In the genomic region with DNA sequence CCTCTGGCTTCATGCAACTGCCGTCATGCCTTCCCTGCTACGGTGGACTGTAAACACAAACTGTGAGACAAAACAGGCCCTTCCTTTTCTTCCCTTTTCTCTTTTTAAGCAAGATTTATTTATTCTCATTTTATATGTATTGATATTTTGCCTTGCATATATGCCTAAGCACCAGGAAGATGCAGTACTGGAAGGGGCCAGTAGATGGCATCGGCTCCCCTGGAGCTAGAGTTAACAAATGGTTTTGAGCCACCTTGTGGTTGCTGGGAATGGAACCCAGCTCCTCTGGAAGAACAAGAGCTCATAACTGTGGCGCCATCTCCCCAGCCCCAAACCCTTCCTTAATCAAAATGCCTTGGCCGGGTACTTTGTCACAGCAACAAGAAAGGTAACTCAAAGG, we compare ENCODE assay signal across 10 mouse cellular contexts. TPM values are rescaled to one million over a fixed set of nuclear protein-coding genes. Genes with fewer than 3 reads are reported as not detected.
A peak's percentile ranks its signal among the peaks of the same experiment; 100 is the strongest.
DNase-seq lines count a peak whose midpoint lies in the region; ATAC-seq and TF ChIP-seq lines count a peak whose summit lies in the region.
"Had no signal": no experiment of that assay in that cellular context is flagged by ENCODE, and none has a peak within 500 bp of the region (broad histone marks: within the 10 kb centered on the region; RNA-seq: fewer than 3 reads in every experiment).

No protein-coding gene starts in this region.

- TF ChIP-seq CTCF in lung, postnatal 0 days (IDR thresholded peaks at IDR 0.05), result peak; percentile 64

- no peak for ATAC-seq in CD4-positive, CD25-positive, alpha-beta regulatory T cell, adult 4 months
- no peak for ATAC-seq in liver, embryonic 12.5 days
- ATAC-seq in lung, postnatal 0 days, result no peak

- no peaks in the 10 kb centered on the region for H3K36me3 ChIP-seq in liver, embryonic 12.5 days
- H3K36me3 ChIP-seq in lung, postnatal 0 days (ENCODE audit: insufficient read depth, low read length), result no peaks in the 10 kb centered on the region
- H3K36me3 ChIP-seq: heart, embryonic 13.5 days had no signal

- DNase-seq in CD4-positive, CD25-positive, alpha-beta regulatory T cell, adult 2 months (ENCODE audit: low read depth, low spot score), result peak; percentile 60
- peak; percentile 47 for DNase-seq in liver
- peak; percentile 54 for DNase-seq in c-Kit-positive CD71-negative TER-119-negative erythroid progenitor cells, embryonic 14.5 days (ENCODE audit: low read depth)
- no peak for DNase-seq in lung, postnatal 0 days (ENCODE audit: low spot score)
- no peak for DNase-seq in ovary, postnatal 14 days (ENCODE audit: low spot score)
- no peak for DNase-seq in cerebellum, adult 11-12 months

- no peak overlapping the region for H3K4me2 ChIP-seq in liver, embryonic 12.5 days
- H3K4me2 ChIP-seq in lung, postnatal 0 days (replicated peaks; ENCODE audit: low read depth, low read length), result no peak overlapping the region
- H3K4me2 ChIP-seq: heart, embryonic 13.5 days had no signal

- no peaks in the 10 kb centered on the region for H3K27me3 ChIP-seq in liver, embryonic 12.5 days (replicated peaks)
- H3K27me3 ChIP-seq in lung, postnatal 0 days (replicated peaks; ENCODE audit: insufficient read depth, low read length), result no peaks in the 10 kb centered on the region
- H3K27me3 ChIP-seq: heart, embryonic 13.5 days had no signal

- no peaks in the 10 kb centered on the region for H3K4me1 ChIP-seq in liver, embryonic 12.5 days
- H3K4me1 ChIP-seq in lung, postnatal 0 days (ENCODE audit: insufficient read depth, low read depth, low read length), result peaks cover 3% of the 10 kb centered on the region; the same call in 1 of the 2 replicates

- TF ChIP-seq EP300 in lung, postnatal 0 days (IDR thresholded peaks at IDR 0.05), result no peak

- no peak overlapping the region for H3K27ac ChIP-seq in liver, embryonic 12.5 days
- no peak overlapping the region for H3K27ac ChIP-seq in lung, postnatal 0 days (ENCODE audit: low read length)
- H3K27ac ChIP-seq: heart, embryonic 13.5 days had no signal

- 67% methylated on average over 5 of the region's 5 CpGs for WGBS in liver, embryonic 12.5 days (ENCODE audit: insufficient replicate concordance)
- WGBS in lung, postnatal 0 days, result 67% methylated on average over 5 of the region's 5 CpGs

- H3K9me3 ChIP-seq in liver, embryonic 12.5 days (replicated peaks), result no peaks in the 10 kb centered on the region
- no peaks in the 10 kb centered on the region for H3K9me3 ChIP-seq in lung, postnatal 0 days (ENCODE audit: low read length)
- H3K9me3 ChIP-seq: heart, embryonic 13.5 days had no signal

- H3K9ac ChIP-seq in liver, embryonic 12.5 days, result no peak overlapping the region
- no peak overlapping the region for H3K9ac ChIP-seq in lung, postnatal 0 days (replicated peaks; ENCODE audit: low read depth)
- H3K9ac ChIP-seq: heart, embryonic 13.5 days had no signal

- no peak overlapping the region for H3K4me3 ChIP-seq in liver, embryonic 12.5 days
- no peak overlapping the region for H3K4me3 ChIP-seq in lung, postnatal 0 days (ENCODE audit: low read depth, low read length)
- H3K4me3 ChIP-seq: heart, embryonic 13.5 days had no signal

RNA-seq across cellular contexts. Expression of a gene that starts 12.5 kb away (rescaled TPM):
- not detected for polyA plus RNA-seq in CD4-positive, CD25-positive, alpha-beta regulatory T cell, adult 4 months (2017; shearing (Covaris generic))
- polyA plus RNA-seq in liver, embryonic 12.5 days (2016; fragmentation: Nextera tagmentation; extraction: Ambion mirVana), result 0.07 TPM in 1 of 2 replicates, not detected in the other
- not detected in 2 replicates for polyA plus RNA-seq in lung, postnatal 0 days (2015; fragmentation: Nextera tagmentation; extraction: Ambion mirVana)
- polyA plus RNA-seq: C2C12; heart, embryonic 13.5 days had no signal

RNA-seq across cellular contexts. Expression of a gene that starts 29.9 kb away (rescaled TPM):
- not detected for polyA plus RNA-seq in CD4-positive, CD25-positive, alpha-beta regulatory T cell, adult 4 months (2017; shearing (Covaris generic))
- 0.14 and 0.18 TPM in 2 replicates for polyA plus RNA-seq in liver, embryonic 12.5 days (2016; fragmentation: Nextera tagmentation; extraction: Ambion mirVana)
- polyA plus RNA-seq in lung, postnatal 0 days (2015; fragmentation: Nextera tagmentation; extraction: Ambion mirVana), result 0.17 and 0.24 TPM in 2 replicates
- polyA plus RNA-seq: C2C12 had no signal

RNA-seq across cellular contexts. Expression of a gene that starts 32.2 kb away (rescaled TPM):
- 1 to 10 TPM in 1 of 2 experiments, not detected in 1; 1.9 TPM for polyA plus RNA-seq in CD4-positive, CD25-positive, alpha-beta regulatory T cell, adult 4 months (2017; shearing (Covaris generic))
- 1.4 and 1.5 TPM in 2 replicates for polyA plus RNA-seq in liver, embryonic 12.5 days (2016; fragmentation: Nextera tagmentation; extraction: Ambion mirVana)
- 0.27 and 0.49 TPM in 2 replicates for polyA plus RNA-seq in lung, postnatal 0 days (2015; fragmentation: Nextera tagmentation; extraction: Ambion mirVana)
- polyA plus RNA-seq: C2C12 had no signal

RNA-seq across cellular contexts. Expression of a gene that starts 56.6 kb away (rescaled TPM):
- 10 to 100 TPM; 44.3 to 56.1 TPM for polyA plus RNA-seq in CD4-positive, CD25-positive, alpha-beta regulatory T cell, adult 4 months (2017; shearing (Covaris generic))
- 110 and 112 TPM in 2 replicates for polyA plus RNA-seq in liver, embryonic 12.5 days (2016; fragmentation: Nextera tagmentation; extraction: Ambion mirVana)
- 59.9 and 63.5 TPM in 2 replicates for polyA plus RNA-seq in lung, postnatal 0 days (2015; fragmentation: Nextera tagmentation; extraction: Ambion mirVana)

Comparison
In these comparisons a context has a peak if more than half of its experiments do, and no peak if none do; other contexts are left out.
1. DNase-seq: peak in CD4-positive, CD25-positive, alpha-beta regulatory T cell, adult 2 months (single experiment), liver (single experiment) and c-Kit-positive CD71-negative TER-119-negative erythroid progenitor cells, embryonic 14.5 days (single experiment); none in lung, postnatal 0 days (single experiment), ovary, postnatal 14 days (single experiment) and cerebellum, adult 11-12 months (single experiment).